Mouse (Mus musculus) heart, adult 9 months (tissue): ENCODE results near the gene Dlk2.

Experiments used
- DNase-seq, 2 experiments: peaks; one replicate each; pipeline ENCODE4 v3.0.0; 2022; ENCODE audit warnings: low spot score in 2 of 2

Dlk2 gene

DNA sequence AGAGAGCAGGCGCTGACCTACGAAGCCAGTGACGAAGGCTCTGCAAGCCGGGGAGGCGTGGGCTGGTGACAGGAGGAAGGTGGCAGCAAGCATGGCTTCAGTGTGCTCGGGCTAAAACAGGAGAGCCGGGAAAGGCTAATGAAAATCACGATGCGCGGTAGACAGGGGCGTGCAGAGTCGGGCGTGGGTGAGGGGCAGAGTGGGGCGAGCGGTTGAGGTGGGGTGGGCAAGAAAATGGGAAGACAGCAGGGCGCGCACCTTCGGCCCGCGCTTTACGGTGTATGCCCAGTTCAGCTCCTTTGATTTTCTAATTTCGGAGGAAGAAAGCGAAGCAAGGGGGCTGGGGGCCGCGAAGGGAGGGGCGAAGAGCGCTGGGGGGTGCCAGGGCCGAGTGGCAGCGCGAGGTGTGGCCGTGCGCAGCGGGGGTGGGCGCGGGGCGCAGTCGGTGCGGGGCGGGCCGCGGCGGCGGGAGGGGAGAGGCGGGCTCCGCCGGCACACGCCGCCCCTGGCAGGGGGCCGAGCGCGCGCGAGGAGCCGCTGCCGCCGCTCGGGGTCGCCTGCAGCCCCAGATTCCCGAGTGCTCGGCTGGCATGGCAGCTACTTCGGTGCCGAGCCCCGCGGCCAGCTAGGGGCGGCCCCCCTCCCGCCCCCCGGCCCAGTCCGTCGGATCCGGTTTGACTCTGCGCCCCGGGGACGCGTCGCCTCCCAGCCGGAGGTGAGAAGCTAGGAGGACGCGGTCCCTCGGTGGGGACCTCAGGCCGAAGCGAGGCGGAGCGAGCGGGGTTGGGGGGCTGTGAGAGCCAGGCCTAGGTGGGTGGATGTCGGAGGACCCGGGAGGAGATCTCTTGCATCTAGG, at the start of gene Dlk2:
Gene Dlk2 (plus strand): TSS at position 58 of the 856 bp plus-strand sequence.
- no peak for DNase-seq

DNA sequence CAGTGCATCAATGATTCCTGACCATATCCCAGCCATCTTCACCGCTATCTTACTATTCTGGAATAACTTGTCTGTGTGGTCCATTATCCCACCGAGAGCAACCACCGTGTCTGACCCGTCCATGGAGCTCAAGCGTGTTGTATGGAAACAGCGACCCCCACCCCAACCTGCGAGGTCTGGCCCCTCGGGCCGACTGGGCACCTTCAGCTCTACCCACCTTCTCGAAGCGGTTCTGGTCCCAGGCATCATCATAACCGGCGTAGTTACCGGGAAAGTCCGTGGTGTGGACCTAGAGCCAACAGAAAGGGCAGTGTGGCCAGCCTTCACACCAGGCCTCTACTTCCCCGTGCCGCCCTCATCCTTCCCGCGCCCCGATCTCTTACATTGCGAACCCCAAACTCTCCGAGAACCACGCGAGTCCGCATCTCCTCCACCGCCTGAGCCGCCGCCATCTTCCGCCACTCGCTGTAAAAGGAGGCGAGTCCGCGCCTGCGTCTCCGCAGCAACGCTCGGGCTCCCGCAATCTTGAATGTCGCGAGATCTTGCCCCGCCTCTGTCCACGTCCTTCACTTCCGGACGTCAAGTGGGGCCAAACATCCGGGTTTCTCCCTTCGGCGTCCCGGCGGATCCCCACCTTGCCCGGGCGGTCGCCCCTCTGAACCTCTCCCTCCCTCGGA, 49.6 kb upstream of the Dlk2 start, which contains the start of the genes Polr1c and Yipf3:
Gene Polr1c (minus strand): TSS at position 543 of the 677 bp plus-strand sequence.
Gene Yipf3 (plus strand): TSS at position 569 of the 677 bp plus-strand sequence.
- peak; percentile 95 to 96 for DNase-seq

DNA sequence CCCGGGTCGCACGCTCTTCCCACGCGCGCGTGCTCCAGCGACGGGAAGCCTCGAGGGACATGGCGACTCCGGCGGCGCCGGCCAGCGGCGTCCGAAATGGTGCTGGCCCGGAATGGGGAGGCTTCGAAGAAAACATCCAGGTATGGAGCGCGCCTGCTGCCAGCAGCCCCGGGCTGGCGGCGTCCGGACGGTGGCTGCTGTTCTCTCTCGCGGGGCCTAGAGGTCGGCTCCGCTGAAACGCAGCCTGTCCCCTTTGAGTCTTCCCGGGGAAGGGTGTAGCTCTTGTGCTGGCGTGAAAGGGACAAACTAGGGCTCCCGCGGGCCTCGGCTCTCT, 49.1 kb upstream of the Dlk2 start:
- no peak for DNase-seq

- no peak for DNase-seq
These were observed 46.0 kb upstream of the Dlk2 start for GRCm38 (mm10) chr17:46251174-46251573.

DNA sequence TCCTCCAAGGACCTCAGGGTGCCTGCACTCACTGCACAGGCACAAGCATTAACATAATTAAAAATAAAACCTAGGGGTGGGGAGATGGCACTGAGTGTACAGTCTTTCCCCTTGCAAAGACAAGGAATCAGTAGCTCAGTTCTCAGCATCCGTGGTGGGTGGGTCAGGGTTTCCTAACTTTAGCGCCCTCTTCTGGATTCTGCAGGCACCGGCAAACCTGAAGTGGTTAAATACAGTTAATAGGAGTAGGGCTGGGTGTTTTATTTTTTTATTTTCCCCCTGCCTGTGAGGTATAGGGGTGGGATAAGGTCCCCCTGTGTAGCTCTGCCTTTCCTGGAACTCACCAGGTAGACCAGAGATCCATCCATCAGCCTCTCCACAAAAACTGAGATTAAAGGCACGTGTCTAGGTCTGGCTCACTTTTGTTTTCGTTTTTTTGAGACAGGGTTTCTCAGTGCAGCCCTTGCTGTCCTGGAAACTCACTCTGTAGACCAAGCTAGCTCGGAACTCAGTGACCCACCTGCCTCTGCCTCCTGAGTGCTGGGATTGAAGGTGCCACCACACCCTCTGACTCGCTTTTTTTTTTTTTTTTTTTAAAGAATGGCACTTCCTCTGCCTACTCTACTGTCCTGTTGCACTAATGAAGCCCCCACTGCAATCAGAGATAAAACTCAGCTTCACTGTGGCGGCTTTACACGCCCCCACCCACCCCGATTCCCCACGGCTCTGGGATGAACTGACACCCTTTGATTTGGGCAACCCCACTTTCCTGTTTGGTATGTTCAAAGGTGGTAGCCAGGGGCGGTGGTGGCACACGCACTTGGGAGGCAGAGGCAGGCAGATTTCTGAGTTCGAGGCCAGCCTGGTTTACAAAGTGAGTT, 44.4 kb upstream of the Dlk2 start:
- no peak for DNase-seq

DNA sequence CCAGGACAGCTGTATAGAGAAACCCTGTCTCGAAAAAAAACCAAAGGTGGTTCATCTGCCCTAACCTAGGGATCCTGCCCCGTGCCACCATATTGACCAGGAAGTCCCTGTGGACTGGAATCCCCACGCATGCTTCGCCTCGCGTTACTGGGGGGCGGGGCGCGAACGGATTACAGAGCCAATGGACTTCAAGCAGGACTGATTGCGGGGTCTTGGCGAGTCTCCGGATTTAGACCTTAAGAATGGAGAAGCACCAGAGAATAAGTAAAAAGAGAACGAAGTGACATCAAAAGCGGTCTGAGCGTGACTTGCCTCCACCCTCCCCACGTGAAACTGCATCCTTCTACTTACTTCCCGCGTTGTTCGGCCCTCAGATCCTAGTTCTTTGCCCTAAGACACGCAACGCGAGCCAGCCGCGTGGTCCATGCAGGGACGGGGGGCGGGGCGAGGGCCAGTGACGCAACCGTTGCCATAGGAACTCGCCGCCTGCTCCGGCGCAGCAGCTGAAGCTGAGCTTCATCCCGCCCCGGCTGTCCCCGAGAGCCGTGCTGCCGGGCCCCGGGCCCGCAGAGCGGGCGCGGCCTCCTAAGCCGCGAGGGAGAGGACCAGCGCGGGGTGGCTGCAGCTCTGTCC, 43.7 kb upstream of the Dlk2 start, which contains the start of gene Lrrc73:
Gene Lrrc73 (plus strand): TSS at position 80 of the 633 bp plus-strand sequence.
- DNase-seq = peak; percentile 81 to 89

DNA sequence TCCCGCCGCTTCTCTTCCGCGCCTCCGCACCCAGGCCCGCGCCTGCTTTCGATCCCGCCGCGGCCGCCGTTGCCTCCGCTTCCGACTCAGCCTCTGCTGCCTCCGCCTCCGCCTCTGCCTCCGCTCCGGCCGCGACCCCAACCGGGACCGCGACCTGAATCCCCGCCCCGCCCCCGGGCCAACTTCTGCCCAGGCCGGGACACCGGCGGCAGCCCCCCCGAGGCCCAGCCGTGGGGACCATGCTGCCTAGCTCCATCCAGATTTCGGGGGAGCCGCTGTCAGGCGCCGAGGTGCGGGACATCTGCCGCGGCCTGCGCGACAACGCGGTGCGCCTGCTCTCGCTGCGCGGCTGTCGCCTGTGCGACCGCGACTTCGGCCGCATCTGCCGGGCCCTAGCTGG, 43.1 kb upstream of the Dlk2 start:
- no peak for DNase-seq

- DNase-seq = no peak
These were observed 42.1 kb upstream of the Dlk2 start for GRCm38 (mm10) chr17:46255147-46255546.

GRCm38 (mm10) chr17:46258279-46259053, 38.8 kb upstream of the Dlk2 start:
- DNase-seq = no peak

DNA sequence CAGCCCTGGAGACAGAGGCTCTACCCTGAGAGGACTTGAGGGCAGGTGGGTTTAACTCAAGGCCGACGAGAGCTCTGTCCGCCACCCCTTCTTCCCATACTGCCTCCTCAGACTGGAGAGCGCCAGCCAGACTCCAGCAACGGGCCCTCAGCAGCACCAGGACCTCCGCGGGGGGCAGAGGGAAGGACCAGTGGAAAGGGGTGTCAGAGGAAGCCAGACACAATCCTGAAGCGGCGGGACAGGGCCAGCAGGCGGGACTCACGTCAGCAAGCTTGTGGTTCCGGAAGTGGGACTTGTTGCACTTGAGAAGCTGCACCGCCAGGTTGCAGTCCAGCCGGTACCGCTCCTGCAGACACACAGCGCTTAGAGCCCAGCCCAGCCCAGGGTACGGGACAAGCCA, 37.5 kb upstream of the Dlk2 start:
- no peak for DNase-seq

DNA sequence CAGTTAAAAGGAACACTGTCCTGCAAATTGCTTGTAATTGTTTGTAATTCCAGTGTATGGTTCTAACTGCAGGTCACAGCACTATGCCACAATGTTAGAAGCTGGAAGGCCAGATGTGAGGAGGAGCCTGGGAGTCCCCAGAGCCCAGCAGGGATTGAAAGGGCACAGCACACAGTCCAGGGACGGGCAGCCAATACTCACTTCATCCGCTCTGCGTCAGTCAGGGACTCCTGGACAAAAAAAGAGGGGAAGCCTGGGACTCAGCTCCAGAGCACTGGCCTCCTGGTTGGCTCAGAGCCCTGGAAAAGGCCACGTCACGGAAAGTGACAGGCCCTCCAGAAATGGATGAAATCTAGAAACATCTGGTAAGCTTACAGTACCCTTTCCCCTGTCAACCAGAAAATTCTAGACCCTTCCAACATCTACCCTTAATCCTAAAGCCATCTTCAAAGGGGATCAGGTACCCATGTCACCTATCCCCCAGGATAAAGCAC, 35.0 kb upstream of the Dlk2 start:
- DNase-seq = no peak

DNA sequence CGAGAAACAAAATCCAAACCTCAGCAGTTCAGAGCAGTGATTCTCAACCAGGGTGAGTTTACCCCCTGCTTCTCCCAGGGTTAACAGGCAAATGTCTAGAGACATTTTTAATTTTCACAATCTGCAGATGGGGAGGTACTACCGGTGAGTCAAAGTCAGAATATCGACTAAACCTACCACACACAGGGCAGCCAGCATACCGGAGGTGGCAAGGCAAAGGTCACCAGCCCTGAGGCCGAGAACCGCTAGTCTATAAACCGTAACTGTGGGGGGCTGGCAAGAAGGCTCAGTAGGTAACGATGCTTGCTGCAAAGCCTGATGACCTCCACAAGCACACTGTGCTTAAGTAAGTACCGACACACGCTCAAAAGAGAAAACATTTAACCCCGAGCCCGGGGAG, 31.7 kb upstream of the Dlk2 start:
- no peak for DNase-seq

DNA sequence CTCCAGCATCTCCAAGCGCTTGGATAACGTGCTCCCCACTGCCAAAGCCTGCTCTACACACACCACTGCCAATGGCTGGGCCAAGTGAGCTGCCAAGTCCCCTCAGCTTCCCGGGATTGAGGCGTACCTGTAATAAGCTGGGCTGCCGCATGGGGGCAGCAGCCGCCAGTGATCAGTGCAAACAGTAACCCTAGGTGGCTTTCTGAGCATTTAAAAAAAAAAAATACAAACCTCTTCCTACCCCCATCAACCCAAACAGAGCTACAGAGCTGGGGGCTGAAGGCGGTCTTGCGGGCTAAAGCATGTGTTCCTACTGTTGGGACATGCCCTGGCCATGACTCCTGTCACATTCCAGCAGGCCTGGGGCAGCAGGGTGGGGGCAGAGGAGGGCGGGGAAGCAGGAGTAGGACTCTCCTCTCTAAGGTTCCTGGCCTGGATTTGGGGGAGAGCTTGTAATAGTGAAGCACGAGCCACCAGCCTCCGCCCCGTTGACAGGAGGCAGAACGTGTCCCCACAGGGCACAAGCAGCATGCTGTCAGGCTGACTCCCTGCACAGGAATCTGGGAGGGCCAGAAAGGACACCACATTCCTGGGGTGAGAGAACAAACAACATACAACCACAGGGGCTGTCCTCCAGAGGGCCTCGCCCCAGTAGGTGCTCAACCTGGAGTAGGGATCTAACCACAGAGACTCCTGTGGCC, 31.2 kb upstream of the Dlk2 start:
- peak; percentile 74 to 80 for DNase-seq

- no peak for DNase-seq
These were observed 30.2 kb upstream of the Dlk2 start for GRCm38 (mm10) chr17:46266986-46267385.

DNA sequence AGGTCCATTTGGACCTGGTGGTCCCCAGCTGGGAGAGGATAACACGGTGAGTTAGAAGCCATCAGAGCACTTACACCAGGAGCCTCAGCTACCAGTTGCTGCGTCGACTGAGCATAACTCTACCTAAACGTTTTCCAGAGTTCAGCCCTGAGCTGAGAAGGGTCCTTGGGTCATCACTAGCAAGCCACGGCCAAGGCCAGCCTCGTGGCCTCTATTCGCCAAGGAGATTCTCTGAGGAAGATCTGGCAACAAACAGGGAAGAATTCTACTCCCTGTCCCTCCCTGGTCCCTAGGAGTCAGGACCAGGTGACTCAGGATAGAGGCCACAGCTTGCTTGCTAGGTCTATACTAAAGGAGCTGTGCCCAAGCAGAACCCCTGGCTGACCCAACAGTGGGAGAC, 29.7 kb upstream of the Dlk2 start:
- DNase-seq = no peak

DNA sequence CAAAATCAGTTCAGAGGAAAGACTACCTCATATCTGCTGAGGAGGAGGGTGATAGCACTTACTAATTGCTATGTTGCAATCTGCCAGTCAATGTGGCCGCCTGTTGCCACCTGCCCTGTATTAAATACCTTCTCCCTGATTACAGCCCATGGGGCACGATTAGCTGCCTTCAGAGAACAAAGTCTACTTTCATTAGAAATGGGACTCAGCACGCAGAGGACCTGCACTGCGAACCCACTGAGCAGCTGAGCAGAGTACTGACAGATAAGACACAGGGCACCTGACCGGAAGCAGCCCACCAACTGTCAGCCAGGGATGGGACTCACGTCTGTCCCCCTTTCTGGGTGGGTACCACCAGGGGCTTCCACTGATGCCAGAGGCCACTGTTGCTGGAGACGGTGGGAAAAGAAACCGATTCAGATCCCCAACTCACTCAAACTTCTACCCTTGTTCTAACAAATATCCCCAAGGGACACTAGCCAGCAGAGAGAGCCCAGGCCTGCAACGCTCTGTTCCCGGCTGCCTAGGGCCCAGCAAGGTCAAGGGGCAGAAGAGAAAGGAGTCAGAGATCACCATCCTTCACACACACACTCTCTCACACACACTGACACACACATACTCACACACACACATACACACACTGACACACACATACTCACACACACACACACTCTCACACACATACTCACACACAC, 29.0 kb upstream of the Dlk2 start:
- no peak for DNase-seq

DNA sequence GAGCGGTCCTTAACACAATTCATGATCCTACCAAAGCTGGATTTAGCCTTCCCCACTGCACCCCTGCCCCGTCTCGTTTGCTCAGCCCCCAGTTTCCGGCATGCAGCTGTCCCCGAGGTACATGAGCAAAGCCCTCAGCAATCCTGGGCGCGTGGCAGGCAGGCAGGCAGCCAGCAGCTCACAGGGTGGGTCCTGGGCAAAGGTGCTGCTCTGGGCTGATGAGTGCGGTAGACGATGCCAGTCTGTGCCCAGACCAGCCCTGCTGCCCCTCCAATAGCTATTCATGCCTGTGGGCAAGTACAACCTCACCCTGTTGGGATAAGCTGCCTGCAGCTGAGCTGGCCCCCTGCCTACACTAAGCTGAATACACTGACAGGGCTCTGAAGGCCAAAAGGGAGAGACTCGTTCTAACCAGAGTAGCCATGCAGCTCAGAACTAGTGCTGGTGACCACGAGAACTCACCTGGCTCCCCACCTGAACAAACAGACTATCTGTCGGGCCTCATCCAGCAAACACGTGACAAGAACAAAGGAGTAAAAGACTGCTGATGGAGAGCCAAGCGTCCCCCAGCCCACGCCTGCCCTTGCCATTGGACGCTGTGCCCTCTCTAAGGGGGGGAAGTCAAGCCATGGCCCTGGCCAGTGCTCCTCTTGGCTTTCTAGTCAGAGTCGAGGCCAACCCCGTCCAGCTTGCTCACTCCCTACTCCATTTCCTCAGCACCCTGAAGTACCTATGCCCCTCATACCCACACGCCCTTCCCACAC, 27.3 kb upstream of the Dlk2 start:
- DNase-seq = peak; percentile 61 to 65

GRCm38 (mm10) chr17:46272058-46272457, 25.2 kb upstream of the Dlk2 start:
- DNase-seq = no peak

DNA sequence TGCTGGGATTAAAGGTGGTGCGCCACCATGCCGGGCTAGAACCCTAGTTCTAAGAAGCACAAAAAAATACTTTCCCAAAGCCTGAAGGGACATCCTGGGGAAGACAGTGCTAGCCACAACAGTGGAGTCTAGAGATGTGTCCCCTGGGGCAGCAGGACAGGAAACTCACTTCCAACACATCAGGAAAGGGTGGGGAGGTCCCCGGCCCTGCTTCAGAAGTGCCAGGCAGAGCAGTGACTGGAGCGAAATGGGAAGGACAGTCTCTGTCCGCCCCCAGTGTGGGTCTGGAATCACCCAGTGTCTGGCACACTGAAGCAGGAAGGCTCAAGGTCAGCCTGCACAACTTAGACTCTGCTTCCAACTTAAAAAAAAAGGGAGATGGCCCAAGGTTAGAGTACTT, 24.5 kb upstream of the Dlk2 start:
- DNase-seq = peak; percentile 47 to 77
